Mouse (Mus musculus) lung, postnatal 0 days (tissue): Measurements from ENCODE around the gene En2. TPM values are rescaled to one million over a fixed set of nuclear protein-coding genes. Genes with fewer than 3 reads are reported as not detected.

ENCODE experiments used
- ATAC-seq: fragments of 200-750 bp; cut with Nextera tagmentation; 2 replicates; pipeline ENCODE4 v1.8.0; 2017; ENCODE audit warnings: moderate library complexity
- DNase-seq: peaks from one replicate; pipeline ENCODE4 v3.0.0-alpha.2; 2016; ENCODE audit warnings: low spot score
- H3K27ac ChIP-seq: fragments of 300-500 bp; sonication (generic); 2 replicates; pipeline ENCODE4 v1.5.1; 2014; ENCODE audit warnings: antibody characterized with exemption, mild to moderate bottlenecking, low read length, mixed read lengths
- H3K27me3 ChIP-seq: fragments of 300-500 bp; sonication (generic); replicated peaks from 2 replicates; pipeline ENCODE4 v1.6.1; 2014; ENCODE audit warnings: low read length, mixed read lengths; ENCODE audit not compliant: insufficient read depth
- H3K36me3 ChIP-seq: fragments of 300-500 bp; sonication (generic); 2 replicates; pipeline ENCODE4 v1.6.1; 2014; ENCODE audit warnings: low read length, mixed read lengths; ENCODE audit not compliant: insufficient read depth
- H3K4me1 ChIP-seq: fragments of 300-500 bp; sonication (generic); 2 replicates; pipeline ENCODE4 v1.6.1; 2014; ENCODE audit warnings: antibody characterized with exemption, low read depth, low read length, mixed read lengths; ENCODE audit not compliant: insufficient read depth
- H3K4me2 ChIP-seq: fragments of 300-500 bp; sonication (generic); replicated peaks from 2 replicates; pipeline ENCODE4 v1.6.1; 2014; ENCODE audit warnings: low read depth, mild to moderate bottlenecking, low read length, moderate library complexity, mixed read lengths
- H3K4me3 ChIP-seq: fragments of 300-500 bp; sonication (generic); 2 replicates; pipeline ENCODE4 v1.5.1; 2014; ENCODE audit warnings: low read depth, low read length
- H3K9ac ChIP-seq: fragments of 300-500 bp; sonication (generic); replicated peaks from 2 replicates; pipeline ENCODE4 v1.6.1; 2014; ENCODE audit warnings: low read depth, mild to moderate bottlenecking
- H3K9me3 ChIP-seq: fragments of 300-500 bp; sonication (generic); 2 replicates; pipeline ENCODE4 v1.6.1; 2016; ENCODE audit warnings: low read length, mixed read lengths
- CTCF ChIP-seq: IDR thresholded peaks from 2 replicates; pipeline ENCODE4 v1.5.1; 2016; ENCODE audit warnings: antibody characterized with exemption, mild to moderate bottlenecking
- EP300 ChIP-seq: IDR thresholded peaks from 2 replicates; pipeline ENCODE4 v1.6.1; 2016; ENCODE audit warnings: antibody characterized with exemption, mild to moderate bottlenecking, control low read depth
- WGBS: fragments of 180-500 bp; shearing (Covaris S2); extraction: QIAGEN DNeasy Blood & Tissue Kit; methylation state at CpG from one replicate; pipeline ENCODE4 v1.1.7; 2014; 5-methylcytosine and 5-hydroxymethylcytosine counted together
- polyA plus RNA-seq: library from polyadenylated mRNA; unstranded; fragments of >200 nt; fragmentation: Nextera tagmentation; extraction: Ambion mirVana; gene quantifications from 2 replicates; pipeline ENCODE4 v1.2.1, GENCODE M21; 2015

En2 gene
- polyA plus RNA-seq, 1 experiment from 2014 or later, result not detected

DNA sequence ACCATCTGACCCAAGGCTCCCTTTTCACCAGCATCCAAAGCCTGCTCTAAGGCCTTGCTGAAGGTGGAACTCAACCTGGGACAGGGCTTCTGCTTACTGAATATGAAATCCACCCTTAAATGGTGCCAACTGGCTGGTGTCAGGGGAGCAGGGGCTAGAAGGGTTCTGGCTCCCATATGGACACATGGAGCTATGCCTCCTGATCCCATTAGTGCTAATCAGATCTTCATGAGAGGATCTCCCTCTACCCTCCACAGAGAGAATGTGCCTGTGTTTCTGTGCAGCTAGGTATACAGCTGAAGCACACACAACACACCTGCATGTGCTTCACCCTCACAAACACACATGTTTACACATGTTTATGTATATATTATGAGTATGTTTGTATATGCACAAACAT lies 20.9 kb upstream of the En2 start:
- no peak overlapping the region for H3K4me3 ChIP-seq
- no peaks in the 10 kb centered on the region for H3K4me1 ChIP-seq
- no peaks in the 10 kb centered on the region for H3K36me3 ChIP-seq
- H3K4me2 ChIP-seq, result no peak overlapping the region
- no peak for ATAC-seq
- H3K27me3 ChIP-seq, result no peaks in the 10 kb centered on the region
- TF ChIP-seq EP300, result no peak
- no peak for TF ChIP-seq CTCF
- no peak overlapping the region for H3K9ac ChIP-seq
- H3K27ac ChIP-seq, result no peak overlapping the region
- DNase-seq, result no peak
- H3K9me3 ChIP-seq, result no peaks in the 10 kb centered on the region

DNA sequence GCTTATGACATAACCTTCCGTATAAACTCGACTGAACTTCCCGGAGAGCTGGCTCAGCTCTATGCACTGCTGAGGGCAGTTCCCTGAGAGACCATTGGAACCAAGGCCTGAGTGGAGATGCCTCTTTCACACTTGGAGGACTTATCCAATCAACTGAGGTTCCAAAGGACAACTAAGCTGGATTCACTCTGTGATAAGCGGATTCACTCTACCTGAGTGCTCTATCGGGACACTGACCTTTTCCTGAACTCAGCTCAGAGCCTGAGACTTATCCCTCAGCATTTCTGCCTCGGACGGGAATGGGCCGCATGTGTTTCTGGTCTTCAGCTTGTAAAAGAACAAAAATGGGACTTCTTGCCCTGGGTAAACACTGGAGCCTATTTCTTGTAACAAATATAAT lies 19.5 kb upstream of the En2 start:
- Histone ChIP-seq H3K27ac (no peak overlapping the region), H3K27me3 (no peaks in the 10 kb centered on the region), H3K4me2 (no peak overlapping the region), H3K4me1 (no peaks in the 10 kb centered on the region), H3K9me3 (no peaks in the 10 kb centered on the region), H3K36me3 (no peaks in the 10 kb centered on the region), H3K9ac (no peak overlapping the region), H3K4me3 (no peak overlapping the region)
- TF ChIP-seq CTCF (no peak), EP300 (no peak)
- ATAC-seq (no peak), DNase-seq (no peak)
- 63% methylated on average over 8 of the region's 8 CpGs for WGBS

DNA sequence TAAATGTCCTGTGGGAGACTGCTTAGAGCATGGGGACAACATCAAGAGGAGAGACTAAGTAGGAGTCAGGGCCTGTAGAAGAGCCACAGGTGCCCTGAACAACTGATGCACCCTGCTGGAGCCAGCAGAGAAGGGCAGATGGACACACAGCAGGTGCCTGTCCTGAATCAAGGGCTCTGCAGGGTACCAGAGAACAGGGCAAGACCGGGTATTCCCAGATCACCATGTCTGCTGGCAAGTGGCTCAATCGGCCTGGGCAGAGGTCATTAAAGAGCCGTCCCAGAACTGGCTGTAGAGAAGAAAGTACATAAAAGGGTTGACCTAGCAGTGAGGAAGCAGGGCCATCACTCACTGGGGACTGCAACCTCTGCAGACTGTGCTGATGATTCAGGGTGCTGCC lies 17.0 kb upstream of the En2 start:
- 34% methylated on average over 3 of the region's 3 CpGs for WGBS

DNA sequence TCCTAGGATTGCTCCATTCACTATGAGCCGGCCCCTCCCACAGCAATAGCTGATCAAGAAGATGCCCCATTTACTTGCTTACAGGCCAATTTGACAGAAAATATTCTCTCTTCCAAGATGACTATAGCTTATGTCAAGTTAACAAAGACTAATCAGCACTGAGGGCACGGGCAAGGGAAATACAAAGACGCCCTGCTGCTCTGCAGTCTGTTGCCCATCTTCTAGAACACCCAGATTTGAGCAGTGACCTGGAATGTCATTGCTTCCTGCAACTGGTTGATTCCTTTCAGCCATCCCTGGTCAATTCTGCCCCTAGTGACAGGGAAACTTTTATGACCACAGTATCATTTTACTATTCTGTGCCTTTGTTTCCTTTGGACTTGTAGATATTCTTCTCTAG lies 16.1 kb upstream of the En2 start:
- Histone ChIP-seq H3K27me3 (no peaks in the 10 kb centered on the region), H3K27ac (no peak overlapping the region), H3K4me3 (no peak overlapping the region), H3K36me3 (no peaks in the 10 kb centered on the region), H3K9ac (no peak overlapping the region), H3K4me2 (no peak overlapping the region), H3K9me3 (no peaks in the 10 kb centered on the region), H3K4me1 (no peaks in the 10 kb centered on the region)
- ATAC-seq, result no peak
- DNase-seq, result no peak
- TF ChIP-seq CTCF, result no peak
- TF ChIP-seq EP300, result no peak
- 75% methylated on average over 3 of the region's 3 CpGs for WGBS

More for the DNA sequence above, 17.0 kb upstream of the En2 start:
- no peak for DNase-seq
- Histone ChIP-seq H3K4me3 (no peak overlapping the region), H3K4me2 (no peak overlapping the region), H3K9ac (no peak overlapping the region), H3K27ac (no peak overlapping the region), H3K9me3 (no peaks in the 10 kb centered on the region), H3K27me3 (no peaks in the 10 kb centered on the region), H3K4me1 (no peaks in the 10 kb centered on the region), H3K36me3 (no peaks in the 10 kb centered on the region)
- ATAC-seq, result no peak
- no peak for TF ChIP-seq CTCF
- TF ChIP-seq EP300, result no peak

DNA sequence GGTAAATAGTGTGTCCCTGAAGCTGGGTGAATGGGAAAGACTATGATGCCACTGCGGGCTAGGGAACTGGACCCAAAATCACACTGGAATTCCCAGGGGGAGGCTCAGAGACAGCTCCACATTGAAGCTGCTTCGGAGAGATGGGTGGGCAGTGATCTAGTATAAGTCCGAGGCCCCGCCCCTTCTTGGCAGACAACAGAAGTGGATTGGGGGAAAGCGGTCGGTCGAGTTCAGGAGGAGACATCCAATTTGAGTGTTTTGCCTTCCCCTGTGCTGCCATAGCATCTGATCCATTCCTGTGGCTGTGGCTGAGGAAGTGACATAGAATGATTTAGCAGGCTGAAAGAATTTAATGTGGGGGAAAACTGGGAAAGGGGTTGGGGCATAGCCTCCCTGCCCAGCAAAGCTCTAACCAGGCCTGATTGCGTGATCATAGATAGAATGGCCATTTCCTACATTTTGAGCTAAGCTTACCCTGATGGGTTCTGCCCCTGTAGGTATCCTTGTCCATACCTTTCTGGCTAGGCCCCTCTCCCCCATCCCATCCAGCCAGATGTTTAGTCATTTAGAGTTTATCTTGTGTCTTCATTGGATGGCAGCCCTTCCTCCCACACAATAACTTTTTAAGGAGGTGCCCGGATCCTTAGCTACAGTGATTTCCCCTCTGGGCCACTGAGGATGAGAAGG lies 8.3 kb upstream of the En2 start:
- DNase-seq (no peak), ATAC-seq (no peak)
- Histone ChIP-seq H3K9ac (no peak overlapping the region), H3K27me3 (peaks cover 53% of the 10 kb centered on the region), H3K9me3 (no peaks in the 10 kb centered on the region), H3K36me3 (no peaks in the 10 kb centered on the region), H3K4me3 (no peak overlapping the region), H3K27ac (no peak overlapping the region), H3K4me1 (no peaks in the 10 kb centered on the region), H3K4me2 (no peak overlapping the region)
- TF ChIP-seq EP300, result no peak
- WGBS, result 7% methylated on average over 9 of the region's 9 CpGs

DNA sequence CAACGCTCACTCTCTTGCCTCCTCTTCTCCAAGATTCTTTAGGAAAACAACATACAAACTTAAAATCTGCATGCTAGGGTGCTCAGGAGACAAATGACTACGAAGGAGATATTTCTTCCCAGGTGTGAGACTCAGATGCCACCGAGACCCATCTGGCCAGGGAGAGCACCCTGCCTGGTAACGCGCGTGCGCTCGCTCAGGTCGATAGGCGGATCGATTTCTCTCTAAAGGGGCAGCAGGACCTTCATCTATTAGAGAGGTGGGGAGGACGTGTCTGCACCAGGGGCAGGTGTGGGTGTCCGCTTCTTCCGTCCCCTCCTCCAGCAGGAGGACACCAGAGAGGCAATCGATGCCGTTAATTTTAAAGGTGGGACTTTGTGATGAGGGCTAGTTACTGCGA lies 7.7 kb upstream of the En2 start:
- Histone ChIP-seq H3K4me2 (no peak overlapping the region), H3K4me3 (no peak overlapping the region)

More for the DNA sequence above, 7.7 kb upstream of the En2 start:
- TF ChIP-seq CTCF (no peak), EP300 (no peak)
- Histone ChIP-seq H3K9me3 (no peaks in the 10 kb centered on the region), H3K27me3 (peaks cover 59% of the 10 kb centered on the region), H3K36me3 (no peaks in the 10 kb centered on the region), H3K9ac (no peak overlapping the region), H3K27ac (no peak overlapping the region), H3K4me1 (no peaks in the 10 kb centered on the region)
- DNase-seq (no peak), ATAC-seq (no peak)
- WGBS, result 3% methylated on average over 17 of the region's 17 CpGs
